Mouse (Mus musculus): ENCODE measurements at regions not wholly inside any gene's neighbourhood (a gene's known extent, or its start where the extent isn't known, plus 50 kb on each side); places are given as distances from the start of the nearest gene placed in this dataset.

DNA sequence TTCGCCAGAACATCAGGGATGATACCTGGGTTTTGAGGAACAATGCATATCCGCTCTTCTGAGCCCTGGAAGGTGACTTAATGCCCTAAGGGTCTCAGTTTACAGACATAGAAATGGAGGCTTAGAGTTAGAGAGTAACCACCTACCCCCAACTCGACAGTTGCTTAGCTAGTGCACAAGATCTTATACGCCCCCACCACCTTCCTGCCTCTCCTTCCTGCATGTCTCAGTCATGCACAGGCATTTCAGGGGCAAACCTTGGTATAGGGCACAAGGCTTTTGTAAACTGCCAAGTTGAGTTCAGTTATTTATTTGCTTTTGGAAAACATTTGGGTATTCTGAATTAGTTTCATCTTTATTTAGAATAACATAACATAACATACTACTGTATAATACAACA is 285.9 kb upstream of the Klf3 start:
- TF ChIP-seq POLR2A (IDR thresholded peaks at IDR 0.05; ENCODE audit: insufficient read depth, low read length) (no peak), CTCF (IDR thresholded peaks at IDR 0.05; ENCODE audit: low read depth, low read length) (no peak), EP300 (IDR thresholded peaks at IDR 0.05; ENCODE audit: insufficient read depth, low read depth, low read length) (no peak)

Measured in ES-Bruce4 (cell line).